Mouse (Mus musculus) forebrain, embryonic 10.5 days (tissue): ENCODE measurements at regions not wholly inside any gene's neighbourhood (a gene's known extent, or its start where the extent isn't known, plus 50 kb on each side); places are given as distances from the start of the nearest gene placed in this dataset.

Source experiments
- DNase-seq: peaks from one replicate; pipeline ENCODE4 v3.0.0-alpha.2; 2017; ENCODE audit warnings: low spot score; ENCODE audit errors: extremely low spot score
- H3K27ac ChIP-seq: fragments of 300-500 bp; sonication (generic); 2 replicates; pipeline ENCODE4 v1.5.1; 2016; ENCODE audit warnings: mild to moderate bottlenecking
- H3K27me3 ChIP-seq: fragments of 300-500 bp; sonication (generic); 2 replicates; pipeline ENCODE4 v1.6.1; 2016; ENCODE audit warnings: mild to moderate bottlenecking; ENCODE audit not compliant: poor library complexity, severe bottlenecking
- H3K36me3 ChIP-seq: fragments of 300-500 bp; sonication (generic); replicated peaks from 2 replicates; pipeline ENCODE4 v1.6.1; 2016; ENCODE audit warnings: mild to moderate bottlenecking, moderate library complexity
- H3K4me1 ChIP-seq: fragments of 300-500 bp; sonication (generic); 2 replicates; pipeline ENCODE4 v1.6.1; 2016
- H3K4me3 ChIP-seq: fragments of 300-500 bp; sonication (generic); 2 replicates; pipeline ENCODE4 v1.5.1; 2016; ENCODE audit warnings: mild to moderate bottlenecking, moderate library complexity
- H3K9me3 ChIP-seq: fragments of 300-500 bp; sonication (generic); 2 replicates; pipeline ENCODE4 v1.6.1; 2016; ENCODE audit warnings: mild to moderate bottlenecking, moderate library complexity
- whole genome bisulfite sequencing: fragments of 180-500 bp; shearing (Covaris S2); methylation state at CpG from one replicate; pipeline ENCODE4 v1.1.7; 2016; 5-methylcytosine and 5-hydroxymethylcytosine counted together

DNA sequence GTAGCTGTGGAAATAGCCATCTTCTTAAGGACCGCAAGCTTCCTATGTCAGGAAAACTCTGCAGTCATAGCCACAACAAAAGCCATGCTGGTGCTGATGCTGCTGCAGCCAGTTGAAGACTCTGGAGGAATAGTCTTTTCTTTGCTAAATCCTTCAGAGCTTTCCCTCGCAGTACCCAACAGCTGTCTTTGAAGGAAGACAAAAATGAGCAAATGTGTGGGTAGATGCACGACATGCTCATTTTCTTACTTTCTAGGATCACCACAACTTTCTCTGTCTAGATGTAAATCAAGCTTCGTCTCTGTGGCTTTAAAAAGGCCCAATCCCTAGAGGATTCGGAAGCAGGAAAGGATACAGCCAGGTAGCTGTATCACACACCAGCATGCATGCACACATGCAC, 222.6 kb upstream of the Apob start:
- Histone ChIP-seq H3K27ac (no peak overlapping the region), H3K36me3 (no peaks in the 10 kb centered on the region), H3K9me3 (no peaks in the 10 kb centered on the region), H3K27me3 (no peaks in the 10 kb centered on the region), H3K4me1 (peaks cover 11% of the 10 kb centered on the region), H3K4me3 (no peak overlapping the region)
- DNase-seq, result no peak
- WGBS, result 87% methylated on average over 5 of the region's 5 CpGs

DNA sequence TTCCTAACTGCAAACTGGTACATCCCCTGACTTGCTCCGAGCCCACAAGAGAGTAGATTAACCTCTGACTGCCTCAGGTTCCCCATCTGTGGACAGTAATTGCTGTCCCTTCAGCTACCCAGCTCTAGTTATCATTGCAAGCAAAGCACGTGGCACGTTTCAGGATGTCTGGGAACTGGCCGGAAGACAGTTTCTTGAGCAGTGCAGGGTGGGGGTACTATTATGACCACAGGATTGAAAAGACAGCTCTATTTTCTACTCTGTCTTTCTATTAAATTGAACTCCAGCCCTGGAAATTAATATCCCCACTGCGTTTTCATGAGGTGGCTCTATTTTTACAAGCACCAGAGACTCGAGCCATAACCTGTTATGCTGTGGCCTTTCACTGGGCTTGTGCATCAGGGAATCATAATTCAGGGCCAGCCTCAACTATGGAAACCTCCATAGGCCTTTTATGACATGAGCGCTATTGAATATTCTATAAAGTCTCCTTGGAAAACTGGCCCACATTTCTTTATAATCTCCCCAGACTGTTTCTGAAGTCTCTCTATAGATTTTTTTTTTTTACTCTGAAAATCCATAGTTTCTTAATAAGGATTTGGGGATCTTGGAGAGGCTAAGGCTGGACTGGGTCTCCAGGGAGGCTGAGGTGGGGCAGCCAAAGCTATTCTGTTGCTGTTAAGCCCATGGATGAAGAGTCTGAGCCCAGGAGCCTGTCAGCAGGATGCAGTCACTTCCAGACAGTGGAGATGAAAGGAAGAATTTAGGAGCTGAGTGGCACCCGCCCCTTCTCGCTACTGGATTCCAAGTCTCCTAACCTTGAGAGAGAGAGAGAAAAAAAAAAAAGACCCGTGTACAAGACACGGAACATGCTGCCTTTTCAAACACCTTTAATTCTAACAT, 212.4 kb upstream of the Apob start:
- Histone ChIP-seq H3K27me3 (no peaks in the 10 kb centered on the region), H3K27ac (no peak overlapping the region), H3K36me3 (no peaks in the 10 kb centered on the region), H3K4me3 (no peak overlapping the region), H3K4me1 (no peaks in the 10 kb centered on the region), H3K9me3 (no peaks in the 10 kb centered on the region)
- no peak for DNase-seq
- 83% methylated on average over 11 of the region's 11 CpGs for WGBS

DNA sequence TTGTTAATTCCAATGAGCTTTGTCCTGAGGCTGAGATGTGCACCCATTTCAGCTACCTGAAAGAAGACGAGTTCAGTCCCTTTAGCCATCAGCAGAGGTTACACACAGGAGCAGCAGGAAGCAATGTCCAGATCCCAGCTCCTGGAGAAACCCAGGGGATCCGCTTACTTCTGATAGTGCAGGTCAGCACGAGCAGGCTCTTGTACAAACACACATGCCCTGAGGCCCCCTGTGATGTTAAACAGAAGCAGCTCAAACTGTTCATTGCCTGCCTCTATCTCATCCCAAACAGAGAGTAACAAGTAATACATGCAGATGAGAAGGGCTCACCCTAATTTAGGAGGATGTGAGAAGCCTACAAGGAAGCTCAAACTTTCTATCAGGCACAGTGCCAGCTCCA, 203.3 kb upstream of the Apob start:
- no peak for DNase-seq

DNA sequence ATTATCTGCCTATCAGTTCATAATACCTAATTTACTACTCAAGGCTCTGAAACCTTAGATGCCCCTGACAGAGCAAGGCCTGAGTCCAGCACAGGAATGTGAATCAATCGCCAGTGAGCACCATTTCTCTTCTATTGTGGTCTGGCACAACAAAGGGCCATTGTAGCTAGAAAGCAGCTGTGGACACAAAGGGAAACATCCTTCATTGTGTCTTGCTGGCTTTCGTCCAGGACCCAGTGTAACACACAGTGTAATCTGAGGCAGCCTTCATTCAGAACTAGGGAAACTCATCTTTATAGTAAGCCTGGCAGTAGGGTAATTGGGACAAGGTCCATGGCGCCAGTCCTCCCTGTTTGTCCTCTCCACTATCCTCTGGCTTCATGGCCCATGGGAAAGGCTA, 201.1 kb upstream of the Apob start:
- H3K27ac ChIP-seq, result peak overlapping the region; percentile 16; the same call in 1 of the 2 replicates
- 65% methylated on average over 3 of the region's 3 CpGs for WGBS
- no peak for DNase-seq

More for the DNA sequence above, 203.3 kb upstream of the Apob start:
- Histone ChIP-seq H3K36me3 (no peaks in the 10 kb centered on the region), H3K27me3 (no peaks in the 10 kb centered on the region), H3K27ac (no peak overlapping the region), H3K9me3 (no peaks in the 10 kb centered on the region), H3K4me3 (no peak overlapping the region), H3K4me1 (peaks cover 9% of the 10 kb centered on the region; the same call in 1 of the 2 replicates)
- WGBS, result 80% methylated on average over 3 of the region's 3 CpGs

DNA sequence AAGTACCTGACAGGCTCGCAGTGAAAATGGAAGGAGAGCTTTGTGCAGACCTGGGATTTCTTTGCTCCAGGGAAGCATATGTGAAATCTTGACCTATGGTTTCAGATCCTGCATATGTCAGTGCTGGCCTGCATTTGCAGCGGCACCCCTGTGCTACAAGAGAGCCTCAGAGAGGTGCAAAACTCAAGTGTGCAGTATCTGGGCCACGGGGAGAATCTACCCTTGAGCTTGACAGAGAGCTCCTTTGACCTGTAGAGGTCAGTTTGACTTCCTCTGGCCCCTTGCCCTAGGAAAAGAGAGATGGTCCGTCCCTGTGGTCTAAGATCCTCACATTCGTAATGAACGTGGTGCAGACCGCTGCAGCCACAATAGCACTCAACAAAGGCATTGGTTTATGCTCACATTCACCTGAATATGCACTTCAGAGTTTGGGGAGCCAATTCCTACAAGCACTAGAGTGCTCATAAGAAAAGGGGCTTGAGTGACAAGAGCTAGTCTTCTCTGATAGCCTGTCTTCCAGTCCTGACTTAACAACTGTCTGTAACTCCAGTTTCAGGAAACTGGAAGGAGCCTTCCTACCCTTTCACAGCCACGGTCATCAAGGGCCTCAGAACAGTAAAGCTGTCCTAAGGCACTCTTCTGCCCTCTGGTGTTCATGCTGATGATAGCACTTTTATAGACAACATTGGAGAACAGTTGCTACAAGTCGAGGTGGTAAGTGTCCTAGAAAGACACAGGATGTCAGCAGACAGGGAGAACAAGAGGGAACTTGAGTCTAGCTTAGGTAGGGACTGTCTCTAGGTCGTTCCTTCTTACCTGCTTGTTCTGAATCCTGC, 200.0 kb upstream of the Apob start:
- DNase-seq, result peak; percentile 41
- Histone ChIP-seq H3K36me3 (no peaks in the 10 kb centered on the region), H3K4me3 (no peak overlapping the region), H3K9me3 (no peaks in the 10 kb centered on the region), H3K27ac (peak overlapping the region; percentile 16; the same call in 1 of the 2 replicates), H3K4me1 (peaks cover 9% of the 10 kb centered on the region; the same call in 1 of the 2 replicates), H3K27me3 (no peaks in the 10 kb centered on the region)
- 60% methylated on average over 10 of the region's 10 CpGs for WGBS

More for the DNA sequence above, 201.1 kb upstream of the Apob start:
- H3K27me3 ChIP-seq, result no peaks in the 10 kb centered on the region
- no peaks in the 10 kb centered on the region for H3K36me3 ChIP-seq
- no peak overlapping the region for H3K4me3 ChIP-seq
- peaks cover 9% of the 10 kb centered on the region; the same call in 1 of the 2 replicates for H3K4me1 ChIP-seq
- no peaks in the 10 kb centered on the region for H3K9me3 ChIP-seq

DNA sequence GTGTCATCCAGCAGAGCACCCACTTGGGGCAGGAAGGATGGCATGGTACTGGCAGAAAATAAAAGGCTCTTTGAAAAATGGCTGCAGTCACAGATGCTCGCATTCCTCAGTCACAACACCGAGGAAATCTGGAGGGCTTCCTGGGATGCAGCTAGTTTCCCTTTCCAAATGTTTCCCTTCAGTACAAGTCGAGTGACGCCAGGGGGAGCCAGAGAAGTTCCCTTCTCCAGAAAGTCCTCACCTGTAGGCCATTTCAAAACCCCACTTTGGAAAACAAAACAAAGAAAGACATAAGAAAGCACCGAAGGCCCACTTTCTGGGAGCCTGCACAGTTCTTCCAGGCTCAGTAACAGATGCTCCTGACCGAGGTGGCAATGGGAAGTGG, 199.4 kb upstream of the Apob start:
- no peak for DNase-seq
- Histone ChIP-seq H3K9me3 (no peaks in the 10 kb centered on the region), H3K36me3 (no peaks in the 10 kb centered on the region), H3K4me1 (peaks cover 9% of the 10 kb centered on the region; the same call in 1 of the 2 replicates), H3K27ac (no peak overlapping the region), H3K27me3 (no peaks in the 10 kb centered on the region), H3K4me3 (no peak overlapping the region)
- WGBS, result 54% methylated on average over 6 of the region's 6 CpGs

DNA sequence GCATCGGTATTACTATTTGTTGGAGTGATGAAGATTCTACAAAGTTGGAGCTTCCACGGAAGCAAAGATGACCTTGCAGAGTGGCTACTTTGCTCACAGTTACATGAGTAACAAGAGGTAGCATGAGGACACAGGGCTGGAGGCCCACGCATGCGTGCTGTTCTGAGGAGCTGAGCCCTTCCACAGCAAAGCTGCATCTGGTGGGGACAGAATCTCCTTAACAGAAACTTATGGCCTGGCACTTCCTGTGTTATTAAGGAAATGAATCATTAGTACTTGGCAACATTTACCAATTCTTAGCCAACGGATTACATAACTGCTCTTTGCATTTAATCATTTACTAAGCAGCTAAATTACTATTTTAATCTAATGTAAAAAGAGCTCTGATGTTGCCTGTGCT, 160.8 kb upstream of the Apob start:
- Histone ChIP-seq H3K9me3 (no peaks in the 10 kb centered on the region), H3K36me3 (no peaks in the 10 kb centered on the region), H3K4me1 (no peaks in the 10 kb centered on the region), H3K4me3 (no peak overlapping the region), H3K27me3 (no peaks in the 10 kb centered on the region), H3K27ac (no peak overlapping the region)
- 90% methylated on average over 5 of the region's 5 CpGs for whole genome bisulfite sequencing
- DNase-seq, result no peak

DNA sequence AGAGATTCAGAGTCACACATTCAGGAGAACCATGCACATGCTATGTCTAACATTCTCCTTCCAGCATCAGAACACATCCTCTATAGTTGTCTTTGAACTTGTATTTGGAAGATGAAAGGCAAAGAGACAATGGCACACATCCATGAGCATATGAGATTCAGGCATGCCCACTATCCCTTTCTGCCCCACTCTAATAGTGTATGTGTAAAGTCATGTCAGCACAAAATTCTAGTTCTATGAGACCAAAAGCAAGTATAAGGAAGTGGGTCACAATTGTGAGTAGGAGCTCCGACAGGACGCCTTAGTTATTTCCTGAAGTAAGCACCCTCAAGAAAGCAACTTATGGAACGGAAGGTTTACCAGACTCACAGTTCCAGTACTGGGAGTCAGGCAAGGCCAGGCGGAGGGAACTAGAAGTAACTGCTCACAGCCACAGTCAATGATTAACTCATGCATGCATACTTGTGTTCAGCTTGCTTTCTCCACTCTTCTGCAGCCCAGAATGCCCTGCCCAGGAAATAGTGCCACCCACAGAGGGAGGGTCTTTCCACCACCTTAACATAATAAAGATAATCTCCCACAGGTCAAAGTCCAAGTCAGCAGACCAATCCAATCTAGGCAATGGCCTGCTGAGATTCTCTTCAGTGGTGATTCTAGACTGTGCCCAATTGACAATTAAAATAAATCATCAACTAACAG, 157.3 kb upstream of the Apob start:
- Histone ChIP-seq H3K36me3 (no peaks in the 10 kb centered on the region), H3K27me3 (no peaks in the 10 kb centered on the region), H3K4me3 (no peak overlapping the region), H3K4me1 (no peaks in the 10 kb centered on the region), H3K9me3 (no peaks in the 10 kb centered on the region), H3K27ac (no peak overlapping the region)
- no peak for DNase-seq
- WGBS, result 88% methylated on average over 4 of the region's 4 CpGs

DNA sequence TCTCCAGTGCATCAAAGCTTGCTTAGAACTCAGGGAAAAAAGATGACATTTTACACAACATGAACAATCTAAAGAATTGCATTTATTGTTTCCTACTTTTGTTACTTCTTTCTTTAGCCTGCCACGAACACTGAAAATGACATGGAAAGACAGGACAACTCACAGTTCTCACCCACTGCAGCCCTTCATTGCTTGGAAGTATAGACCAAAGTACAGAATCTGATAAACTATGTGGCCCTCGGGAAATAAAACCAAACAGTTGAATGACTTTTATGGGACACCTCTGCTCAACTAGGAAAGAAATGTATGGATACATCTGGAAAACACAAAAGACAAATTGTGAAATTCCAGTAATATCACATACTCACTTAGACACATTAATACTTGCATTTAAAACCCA, 156.7 kb upstream of the Apob start:
- no peaks in the 10 kb centered on the region for H3K36me3 ChIP-seq
- DNase-seq, result no peak

DNA sequence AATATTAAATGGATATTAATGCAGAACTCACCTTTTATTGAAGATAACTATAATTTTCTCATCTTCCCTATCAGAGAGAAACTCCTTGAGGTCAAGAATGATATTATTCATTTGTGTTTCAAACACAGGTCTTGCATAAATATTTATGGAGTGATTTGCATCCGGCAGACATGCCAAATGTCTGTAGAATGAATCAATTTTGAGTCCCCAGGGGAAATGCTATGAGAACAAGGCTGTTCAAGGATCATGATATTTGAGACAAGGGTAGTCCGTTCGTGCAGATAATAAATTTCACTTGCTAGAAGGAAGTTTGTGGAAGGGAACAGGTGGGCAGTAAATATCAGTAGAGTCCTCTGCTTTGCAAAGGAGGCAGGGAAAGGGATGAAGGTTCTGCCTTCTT, 141.7 kb upstream of the Apob start:
- no peak overlapping the region for H3K27ac ChIP-seq
- H3K9me3 ChIP-seq, result no peaks in the 10 kb centered on the region
- H3K4me3 ChIP-seq, result no peak overlapping the region
- H3K4me1 ChIP-seq, result no peaks in the 10 kb centered on the region
- 94% methylated on average over 3 of the region's 3 CpGs for WGBS
- no peak for DNase-seq
- H3K27me3 ChIP-seq, result no peaks in the 10 kb centered on the region
- no peaks in the 10 kb centered on the region for H3K36me3 ChIP-seq

More for the DNA sequence above, 156.7 kb upstream of the Apob start:
- WGBS, result 84% methylated on average over 2 of the region's 2 CpGs
- H3K27ac ChIP-seq, result no peak overlapping the region
- no peaks in the 10 kb centered on the region for H3K27me3 ChIP-seq
- no peak overlapping the region for H3K4me3 ChIP-seq
- no peaks in the 10 kb centered on the region for H3K4me1 ChIP-seq
- peaks cover 2% of the 10 kb centered on the region; the same call in 1 of the 2 replicates for H3K9me3 ChIP-seq

DNA sequence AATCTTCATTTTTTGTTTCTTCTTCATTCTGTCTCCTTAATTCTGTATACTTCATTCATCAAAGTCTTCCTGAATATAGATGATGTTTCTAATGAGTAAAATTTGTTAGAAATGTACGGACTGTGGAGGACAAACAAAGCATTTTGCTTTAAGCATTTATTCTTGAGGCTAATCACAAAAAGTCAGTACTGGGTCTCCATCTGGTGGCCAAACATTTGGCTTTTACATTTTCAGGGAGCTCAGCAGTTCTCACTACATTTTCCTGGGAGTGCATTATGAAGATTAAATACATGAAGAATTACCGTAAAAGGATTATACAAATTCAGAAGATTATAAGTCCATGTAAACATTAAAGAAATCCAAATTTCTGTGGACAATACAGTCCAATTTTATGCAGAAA, 123.6 kb upstream of the Apob start:
- Histone ChIP-seq H3K4me1 (0 out of 2 replicates have a peak, but pooled peaks cover 5% of the 10 kb centered on the region), H3K4me3 (no peak overlapping the region), H3K27me3 (no peaks in the 10 kb centered on the region), H3K27ac (no peak overlapping the region), H3K36me3 (no peaks in the 10 kb centered on the region), H3K9me3 (no peaks in the 10 kb centered on the region)
- DNase-seq, result no peak
- 94% methylated on average over 2 of the region's 2 CpGs for WGBS

DNA sequence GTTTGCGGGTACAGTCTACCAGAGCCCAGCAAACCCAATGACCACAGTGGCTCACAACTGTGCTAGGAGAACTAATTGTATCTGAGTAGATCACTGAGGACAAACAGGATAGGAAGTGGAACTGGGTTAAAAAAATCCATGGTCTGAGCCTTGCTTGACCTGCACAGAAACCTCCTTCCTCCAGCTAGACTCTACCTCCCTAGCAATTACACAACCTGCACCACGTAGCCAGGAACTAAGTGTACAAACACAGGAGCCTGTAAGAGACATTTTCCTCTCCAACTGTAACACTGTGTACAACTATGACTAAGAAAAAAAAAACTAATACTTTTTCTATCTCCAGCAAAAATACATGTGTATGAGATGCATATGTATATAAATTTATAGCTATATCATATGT, 121.8 kb upstream of the Apob start:
- Histone ChIP-seq H3K4me1 (0 out of 2 replicates have a peak, but pooled peaks cover 5% of the 10 kb centered on the region), H3K27ac (no peak overlapping the region), H3K9me3 (no peaks in the 10 kb centered on the region; the same call in 1 of the 2 replicates), H3K27me3 (no peaks in the 10 kb centered on the region), H3K36me3 (no peaks in the 10 kb centered on the region), H3K4me3 (no peak overlapping the region)
- 95% methylated on average over 2 of the region's 2 CpGs for WGBS
- DNase-seq, result no peak
